Mouse (Mus musculus) MEL (cell line): ENCODE results near the gene Abcc10.

ENCODE experiments used
- CTCF ChIP-seq, 3 experiments: IDR thresholded peaks in 2 of 3; conservative IDR thresholded peaks in 1 of 3; 2 replicates each; pipeline ENCODE4 v1.5.1; 2011 to 2012; ENCODE audit warnings: low read length in 3 of 3, low read depth in 2 of 3, mild to moderate bottlenecking in 2 of 3, improper control_type of control experiment in 1 of 3, inconsistent platforms in 1 of 3, mixed read lengths in 1 of 3, moderate library complexity in 1 of 3; ENCODE audit not compliant: control insufficient read depth in 1 of 3, insufficient read depth in 1 of 3, poor library complexity in 1 of 3, severe bottlenecking in 1 of 3
- ETS1 ChIP-seq: IDR thresholded peaks from 2 replicates; pipeline ENCODE4 v1.6.1; 2012; ENCODE audit warnings: low read depth, mild to moderate bottlenecking, inconsistent platforms, low read length, improper control_type of control experiment, moderate library complexity
- POLR2AphosphoS2 ChIP-seq: IDR thresholded peaks from 2 replicates; pipeline ENCODE4 v1.6.1; 2011; ENCODE audit warnings: low read length, improper control_type of control experiment
- SMC3 ChIP-seq: IDR thresholded peaks from 2 replicates; pipeline ENCODE4 v1.6.1; 2011; ENCODE audit warnings: low read depth, low read length, improper control_type of control experiment
- USF1 ChIP-seq: IDR thresholded peaks from 2 replicates; pipeline ENCODE4 v1.6.1; 2014; ENCODE audit warnings: low read depth, mild to moderate bottlenecking, inconsistent platforms, low read length, improper control_type of control experiment, moderate library complexity

- TF ChIP-seq CTCF (IDR thresholded peaks at IDR 0.05 in 2 of 3, conservative IDR thresholded peaks at IDR 0.05 in 1 of 3; ENCODE audit: control insufficient read depth in 1 of 3, insufficient read depth in 1 of 3, low read depth in 2 of 3, low read length in 3 of 3, poor library complexity in 1 of 3, severe bottlenecking in 1 of 3) (no peak), POLR2AphosphoS2 (no peak), ETS1 (no peak), SMC3 (no peak), USF1 (no peak)
Observed at GRCm38 (mm10) chr17:46315813-46316212, 12.3 kb downstream of the Abcc10 start.
